Mouse (Mus musculus) G1E (cell line): ENCODE results near the gene Ccdc148.

Experiments used
- CTCF ChIP-seq: IDR thresholded peaks from 2 replicates; pipeline ENCODE4 v1.5.1; 2012; ENCODE audit warnings: low read depth, low read length, inconsistent platforms, mixed read lengths
- GATA1 ChIP-seq: IDR thresholded peaks from 2 replicates; pipeline ENCODE4 v1.6.1; 2012; ENCODE audit warnings: borderline replicate concordance, low read length, inconsistent platforms, mixed read lengths
- GATA2 ChIP-seq: IDR thresholded peaks from 2 replicates; pipeline ENCODE4 v1.6.1; 2012; ENCODE audit warnings: low read depth, low read length, inconsistent platforms, borderline replicate concordance

DNA sequence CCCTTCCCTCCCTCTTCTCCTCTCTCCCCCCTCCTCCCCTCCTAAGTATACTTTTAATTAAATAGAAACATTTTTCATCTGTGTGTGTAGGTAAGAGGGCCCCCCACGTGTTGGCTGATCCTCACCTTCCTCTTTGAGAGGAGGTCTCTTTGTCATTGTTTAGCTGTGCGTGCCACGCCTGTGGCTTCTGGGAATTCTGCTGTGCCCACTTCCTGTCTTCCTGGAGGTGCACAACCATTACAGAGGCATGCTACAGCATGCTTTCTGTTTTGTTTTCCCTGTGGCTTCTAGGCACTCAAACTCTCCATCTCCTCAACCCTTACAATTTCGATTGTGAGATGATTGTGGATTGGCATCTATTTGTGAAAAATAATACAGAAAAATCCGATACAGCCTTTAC lies 11.1 kb upstream of the Ccdc148 start:
- TF ChIP-seq CTCF (no peak), GATA1 (no peak), GATA2 (no peak)
